Mouse (Mus musculus) heart, postnatal 4 days (tissue): ENCODE results near the gene Nmur2. TPM values are rescaled to one million over a fixed set of nuclear protein-coding genes. Genes with fewer than 3 reads are reported as not detected.

ENCODE experiments used
- DNase-seq: peaks from one replicate; pipeline ENCODE4 v3.0.0; 2021
- total RNA-seq, 2 experiments: library from RNA; stranded (reverse); gene quantifications; 2 replicates each; pipeline ENCODE4 v1.2.3; 2021

The Nmur2 gene
- not detected for total RNA-seq

GRCm38 (mm10) chr11:56040917-56041316 is at the start of gene Nmur2:
Gene Nmur2 (minus strand): TSS chr11:56041010.
- no peak for DNase-seq

GRCm38 (mm10) chr11:56089127-56089689 is 48.4 kb upstream of the Nmur2 start:
- no peak for DNase-seq

GRCm38 (mm10) chr11:56072131-56072530 is 31.3 kb upstream of the Nmur2 start:
- no peak for DNase-seq

- DNase-seq, result no peak
These were observed 28.8 kb upstream of the Nmur2 start for GRCm38 (mm10) chr11:56069658-56070057.

- DNase-seq, result no peak
These were observed 24.3 kb upstream of the Nmur2 start for GRCm38 (mm10) chr11:56065147-56065546.

- DNase-seq, result no peak
These were observed 23.8 kb upstream of the Nmur2 start for GRCm38 (mm10) chr11:56064575-56064974.

- no peak for DNase-seq
These were observed 18.4 kb upstream of the Nmur2 start for GRCm38 (mm10) chr11:56059236-56059635.

- DNase-seq, result no peak
These were observed 13.6 kb upstream of the Nmur2 start for GRCm38 (mm10) chr11:56054439-56054838.

GRCm38 (mm10) chr11:56026854-56027253 is 14.0 kb downstream of the Nmur2 start:
- no peak for DNase-seq

GRCm38 (mm10) chr11:56025746-56026570 is 14.9 kb downstream of the Nmur2 start:
- peak; percentile 5 for DNase-seq

- no peak for DNase-seq
These were observed 27.2 kb downstream of the Nmur2 start for GRCm38 (mm10) chr11:56013510-56014057.

GRCm38 (mm10) chr11:56012396-56012795 is 28.4 kb downstream of the Nmur2 start:
- DNase-seq, result no peak

GRCm38 (mm10) chr11:56008277-56008676 is 32.5 kb downstream of the Nmur2 start:
- no peak for DNase-seq

- no peak for DNase-seq
These were observed 48.0 kb downstream of the Nmur2 start for GRCm38 (mm10) chr11:55992799-55993198.

GRCm38 (mm10) chr11:55992148-55992547 is 48.7 kb downstream of the Nmur2 start:
- no peak for DNase-seq

GRCm38 (mm10) chr11:55991505-55992066 is 49.2 kb downstream of the Nmur2 start:
- DNase-seq, result peak; percentile 50

GRCm38 (mm10) chr11:55984643-55985042 is 56.2 kb downstream of the Nmur2 start:
- DNase-seq, result no peak

- peak; percentile 17 for DNase-seq
These were observed 59.2 kb downstream of the Nmur2 start for GRCm38 (mm10) chr11:55981656-55982055.

- DNase-seq, result no peak
These were observed 62.7 kb downstream of the Nmur2 start for GRCm38 (mm10) chr11:55978146-55978545.
